Mouse (Mus musculus) lung, adult 2 months (tissue): ENCODE data around the gene Llph.

Source experiments
- CTCF ChIP-seq: fragments of 200-500 bp; IDR thresholded peaks from 2 replicates; pipeline ENCODE4 v1.5.1; 2011; ENCODE audit warnings: mild to moderate bottlenecking, low read length, control low read depth; ENCODE audit not compliant: insufficient read depth
- POLR2A ChIP-seq: fragments of 200-500 bp; IDR thresholded peaks from 2 replicates; pipeline ENCODE4 v1.6.1; 2011; ENCODE audit warnings: low read depth, mild to moderate bottlenecking, control low read depth, low read length, borderline replicate concordance; ENCODE audit errors: extremely low read depth

DNA sequence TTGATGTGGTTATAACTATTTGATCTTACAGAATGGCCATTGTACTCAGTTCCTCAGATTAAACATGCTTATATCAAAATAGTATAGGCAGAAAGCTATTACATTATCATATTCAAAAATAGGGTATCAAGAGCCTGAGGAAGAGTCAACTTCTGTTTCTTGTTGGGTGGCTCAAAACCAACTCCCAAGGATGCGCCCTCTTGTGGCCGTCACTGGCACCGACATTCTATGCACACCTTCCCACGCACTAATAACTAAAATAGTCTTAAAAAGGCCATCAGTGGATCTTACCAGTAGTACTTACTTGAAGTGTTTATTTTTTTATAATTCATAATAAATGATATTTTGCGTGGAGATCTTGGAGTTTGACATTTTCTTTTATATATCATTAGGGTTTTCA lies 4.8 kb downstream of the Llph start:
- TF ChIP-seq POLR2A (no peak), CTCF (peak; percentile 84)
